Mouse (Mus musculus) NIH3T3 (cell line): ENCODE measurements around the gene Cenpj.

Experiments
- DNase-seq: peaks from one replicate; pipeline ENCODE4 v3.0.0-alpha.2; 2012; ENCODE audit warnings: low read depth

Cenpj gene

DNA sequence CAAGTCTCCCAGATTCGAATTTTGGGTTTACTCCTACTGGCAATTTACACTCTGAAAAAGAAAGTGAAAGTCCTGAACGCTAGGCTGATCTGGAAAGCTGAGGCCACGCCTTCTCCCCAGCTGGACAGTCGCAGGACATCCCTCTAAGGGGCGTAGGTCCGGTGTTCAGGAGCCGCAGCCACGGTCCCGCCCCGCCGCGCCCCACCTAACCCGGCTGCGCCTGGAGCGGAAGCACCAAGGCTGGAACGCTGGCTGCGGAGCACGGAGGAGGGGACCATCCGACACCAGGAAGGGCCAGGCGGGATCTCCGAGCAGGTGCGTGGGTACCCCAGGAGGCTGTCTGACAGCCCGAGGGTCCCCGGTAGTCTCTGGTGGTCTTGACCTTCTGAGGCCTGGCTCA is at the start of gene Cenpj, which contains the start of gene Parp4:
Gene Cenpj, minus strand, starts transcription at position 10 of the 400 bp plus-strand sequence.
Gene Parp4, plus strand, starts transcription at position 204 of the 400 bp plus-strand sequence.
- peak; percentile 88 for DNase-seq

GRCm38 (mm10) chr14:56620425-56620824 is 45.2 kb upstream of the Cenpj start:
- no peak for DNase-seq

GRCm38 (mm10) chr14:56617470-56617869 is 42.2 kb upstream of the Cenpj start:
- DNase-seq = no peak

DNA sequence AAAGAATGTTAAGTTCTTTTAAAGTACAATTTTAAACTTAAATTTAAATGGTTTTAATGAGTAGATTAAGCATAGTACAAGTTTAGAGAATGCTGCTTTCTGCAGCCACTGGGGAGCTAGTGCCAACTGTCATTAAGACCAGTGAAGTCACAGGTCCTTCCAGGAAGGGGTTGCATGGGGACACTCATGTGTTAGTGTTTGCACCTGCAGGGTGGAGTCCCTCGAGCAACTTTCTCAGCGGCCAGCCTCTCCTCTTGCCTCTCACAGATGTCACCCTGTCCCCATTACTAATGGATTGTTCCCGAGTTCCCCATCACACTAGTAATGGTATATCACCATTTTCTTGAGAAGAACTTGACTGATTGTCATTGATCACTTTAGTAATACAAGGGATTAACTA is 38.0 kb upstream of the Cenpj start:
- no peak for DNase-seq

DNA sequence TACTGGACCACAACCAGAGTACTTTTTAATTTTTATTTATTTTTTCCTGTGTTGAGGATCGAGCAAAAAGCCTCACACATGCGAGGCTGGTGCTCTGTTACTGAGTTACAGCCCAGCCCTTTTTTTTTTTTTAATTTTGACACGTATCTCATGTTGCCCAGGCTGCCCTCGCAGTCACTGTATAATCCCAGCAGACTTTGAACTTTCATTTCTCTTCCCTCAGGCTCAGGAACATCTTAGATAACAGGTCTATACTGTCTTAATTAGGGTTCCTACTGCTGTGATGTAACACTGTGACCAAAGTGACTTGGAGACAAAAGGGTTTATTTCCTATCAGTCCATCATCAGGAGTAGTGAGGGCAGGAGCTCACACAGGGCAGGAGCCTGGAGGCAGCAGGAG is 29.9 kb upstream of the Cenpj start:
- no peak for DNase-seq

GRCm38 (mm10) chr14:56604438-56604837 is 29.2 kb upstream of the Cenpj start:
- no peak for DNase-seq

- DNase-seq = no peak
Observed at GRCm38 (mm10) chr14:56602069-56602468, 26.8 kb upstream of the Cenpj start.

GRCm38 (mm10) chr14:56598759-56599158 is 23.5 kb upstream of the Cenpj start:
- DNase-seq = peak; percentile 56

DNA sequence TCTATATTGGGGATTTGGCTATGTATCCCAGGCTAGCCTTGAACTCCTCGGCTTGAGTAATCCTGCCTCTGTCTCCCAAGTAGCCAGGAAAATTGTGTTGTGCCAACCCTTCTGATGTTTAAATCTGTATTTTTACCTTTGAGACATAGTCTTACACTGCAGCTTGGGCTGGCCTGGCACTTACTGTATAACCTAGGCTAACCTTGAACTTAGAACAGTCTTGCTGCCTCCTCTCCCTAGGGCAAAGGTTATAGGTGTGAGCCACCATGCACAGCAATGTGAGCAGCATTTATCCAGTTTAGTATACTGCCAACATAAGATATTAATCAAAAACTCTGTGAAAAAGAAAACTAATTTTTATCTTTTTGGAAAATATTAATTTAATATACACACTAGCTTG is 19.6 kb upstream of the Cenpj start:
- no peak for DNase-seq

DNA sequence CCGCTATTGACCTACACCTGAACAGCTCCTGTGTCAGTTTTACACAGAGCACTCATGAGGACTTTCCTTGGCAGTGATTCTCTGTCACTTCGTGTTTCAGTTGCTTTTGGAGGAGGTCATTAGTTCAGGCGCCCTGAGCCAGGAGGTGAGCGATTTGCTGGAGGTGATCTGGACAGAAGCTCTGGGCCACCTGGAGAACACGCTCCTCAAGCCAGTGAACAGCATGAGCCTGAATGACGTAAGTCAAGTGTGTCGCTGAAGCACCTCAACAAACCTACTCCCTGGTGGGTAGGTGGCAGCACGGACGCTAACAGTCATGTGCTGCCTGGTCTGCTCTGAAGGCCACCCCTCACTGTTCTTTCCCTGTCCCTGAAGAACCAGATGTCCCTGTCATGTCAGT is 17.0 kb upstream of the Cenpj start:
- DNase-seq = no peak

DNA sequence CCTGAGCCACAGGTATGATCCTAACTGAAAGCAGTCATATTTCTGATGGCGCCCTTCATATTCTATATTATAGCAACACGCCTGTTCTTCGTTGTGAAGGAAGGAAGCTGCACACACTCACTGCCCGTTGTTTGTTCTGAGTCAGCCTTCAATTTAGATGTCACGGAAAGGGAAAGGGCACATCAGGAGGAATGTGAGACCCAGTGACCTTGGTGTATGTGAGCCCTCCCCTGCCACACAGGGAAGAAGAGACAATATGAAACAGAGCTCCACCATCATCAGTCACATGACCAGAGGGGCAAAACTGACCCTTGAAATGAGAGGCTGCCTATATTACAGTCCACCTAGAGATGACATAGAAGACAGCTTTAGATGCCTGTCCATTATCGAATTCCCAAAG is 7.1 kb upstream of the Cenpj start:
- no peak for DNase-seq

DNA sequence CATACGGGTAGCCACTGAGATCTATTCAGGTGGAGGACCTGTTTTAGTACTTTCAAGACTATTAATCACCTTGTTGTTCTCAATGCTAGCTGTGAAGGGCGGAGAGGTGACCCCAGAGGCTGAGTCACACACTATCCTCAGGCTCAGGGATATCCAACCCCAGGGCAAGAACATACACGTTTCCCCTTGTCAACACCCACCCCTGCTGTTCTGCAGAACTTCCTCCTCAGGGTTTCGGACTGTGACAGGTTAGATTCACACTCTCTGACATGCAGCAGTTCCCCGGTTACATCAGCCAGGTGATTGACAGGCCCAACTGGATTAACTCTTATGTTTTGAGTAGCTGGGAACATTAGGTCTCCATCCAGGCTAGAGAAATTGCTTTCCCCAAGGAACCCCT is 5.9 kb upstream of the Cenpj start:
- DNase-seq = no peak

GRCm38 (mm10) chr14:56579011-56579410 is 3.8 kb upstream of the Cenpj start:
- no peak for DNase-seq

GRCm38 (mm10) chr14:56575969-56576901 is 1.0 kb upstream of the Cenpj start:
- no peak for DNase-seq

DNA sequence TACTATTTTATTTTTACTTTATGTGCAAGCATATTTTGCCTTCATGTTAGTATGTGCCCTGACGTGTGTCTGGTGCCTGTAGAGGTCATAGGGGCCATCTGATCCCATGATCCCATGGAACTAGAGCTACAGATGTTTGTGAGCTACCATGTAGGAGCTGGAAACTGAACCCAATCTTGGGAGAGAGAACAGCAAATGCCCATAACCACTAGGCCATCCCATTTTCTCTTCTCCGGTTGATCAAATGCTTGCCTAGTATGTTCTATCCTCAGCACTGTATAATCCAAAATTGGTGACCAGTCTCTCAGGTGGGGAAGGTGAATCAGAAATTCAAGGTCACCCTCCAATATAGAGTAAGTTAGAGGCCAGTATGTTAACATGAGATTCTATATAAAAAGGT is 2.7 kb downstream of the Cenpj start:
- DNase-seq = no peak

DNA sequence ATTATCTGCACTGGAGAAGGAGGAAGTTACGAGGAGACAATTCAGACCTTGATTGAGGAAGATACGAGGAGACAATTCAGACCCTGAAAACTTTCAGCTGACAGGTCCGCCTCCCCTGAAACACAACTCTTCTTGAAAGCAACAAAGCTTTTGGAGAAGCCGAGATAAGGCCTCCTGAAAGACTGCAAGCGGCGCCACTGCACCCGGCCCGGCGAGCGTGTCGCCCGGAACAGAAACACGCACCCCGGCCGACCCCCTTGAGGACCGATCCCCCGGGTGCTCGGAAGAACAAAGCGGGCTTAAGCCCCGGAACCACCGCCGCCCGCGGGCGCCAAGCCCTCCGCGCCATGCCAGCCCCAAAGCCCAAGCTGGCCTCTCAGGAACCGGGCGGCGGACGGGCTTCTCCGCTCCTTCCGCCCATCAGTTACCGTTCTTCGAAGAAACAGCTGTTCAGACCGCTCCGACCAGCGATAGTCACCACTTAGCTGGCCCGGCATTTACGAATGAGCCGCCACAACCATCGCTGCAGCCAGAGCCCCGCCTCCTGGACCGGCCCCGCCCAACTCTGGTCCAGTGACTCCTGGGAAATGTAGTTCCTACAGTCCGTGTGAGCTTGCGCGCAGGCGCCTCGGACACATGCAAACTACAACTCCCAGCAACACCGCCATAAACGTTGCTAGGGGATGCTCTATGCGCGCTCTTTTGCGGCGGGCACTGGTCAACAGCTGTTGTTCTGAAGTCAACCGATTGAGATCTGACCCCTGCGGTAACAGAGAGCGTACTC is 3.7 kb downstream of the Cenpj start:
- DNase-seq = peak; percentile 96

GRCm38 (mm10) chr14:56569041-56569440 is 6.2 kb downstream of the Cenpj start:
- no peak for DNase-seq

- DNase-seq = no peak
Observed at GRCm38 (mm10) chr14:56567476-56567875, 7.7 kb downstream of the Cenpj start.

DNA sequence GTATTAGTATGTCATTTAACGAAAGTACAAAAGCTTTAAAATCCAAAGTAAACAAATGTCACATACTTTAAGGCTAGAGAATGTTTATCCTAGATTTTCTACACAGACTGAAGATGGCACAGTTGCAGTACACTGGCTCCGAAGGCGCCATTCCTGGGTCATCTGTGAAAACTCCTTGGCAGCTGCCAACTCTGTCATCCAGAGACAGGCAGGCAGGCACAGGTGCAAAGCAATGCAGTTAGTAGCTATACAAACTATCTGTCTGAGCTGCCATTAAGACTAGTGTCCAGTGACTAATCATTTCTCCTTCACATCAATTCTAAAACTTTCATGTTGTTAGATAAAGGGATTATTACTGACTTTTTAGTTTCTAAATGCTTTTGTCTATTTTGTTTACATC is 16.1 kb downstream of the Cenpj start:
- no peak for DNase-seq

DNA sequence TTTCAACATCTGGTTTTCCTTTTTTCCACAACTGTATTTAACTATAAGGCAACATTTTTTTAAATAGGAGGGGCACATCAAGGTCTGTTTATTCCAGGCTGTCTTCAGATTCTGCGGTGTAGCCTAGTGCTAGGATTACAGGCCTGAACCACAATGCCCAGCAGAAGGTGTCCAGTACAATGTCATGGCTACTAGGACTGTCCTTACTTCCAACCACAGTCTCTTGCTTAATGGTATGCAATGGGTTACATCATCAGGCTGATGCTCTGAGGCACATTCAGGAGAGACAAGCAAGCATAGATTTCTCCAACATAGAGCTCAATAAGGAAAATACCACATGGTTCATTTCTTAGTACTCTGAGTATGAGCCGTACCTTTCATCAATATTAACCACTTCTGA is 20.5 kb downstream of the Cenpj start:
- DNase-seq = no peak

DNA sequence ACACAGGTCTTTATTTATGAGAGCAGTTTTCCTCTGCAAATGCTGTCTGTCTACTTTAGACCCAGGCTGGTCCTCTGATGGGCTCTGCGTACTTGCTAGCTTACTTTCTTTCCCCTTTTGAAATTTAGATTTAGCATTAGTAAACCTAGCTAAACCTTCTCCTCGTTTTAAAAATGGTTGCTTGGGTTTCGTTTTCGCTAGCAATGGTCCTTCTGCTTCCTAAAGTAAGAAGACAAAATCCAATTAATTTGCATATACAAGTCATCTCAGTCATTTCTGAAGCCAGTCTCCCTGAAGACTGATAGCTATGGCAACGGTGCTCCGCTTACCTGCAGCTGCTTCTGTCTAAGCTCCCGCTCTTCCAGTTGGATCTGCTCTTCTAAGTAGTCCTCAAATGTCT is 21.9 kb downstream of the Cenpj start:
- no peak for DNase-seq

- DNase-seq = no peak
Observed at GRCm38 (mm10) chr14:56552924-56553323, 22.3 kb downstream of the Cenpj start.

DNA sequence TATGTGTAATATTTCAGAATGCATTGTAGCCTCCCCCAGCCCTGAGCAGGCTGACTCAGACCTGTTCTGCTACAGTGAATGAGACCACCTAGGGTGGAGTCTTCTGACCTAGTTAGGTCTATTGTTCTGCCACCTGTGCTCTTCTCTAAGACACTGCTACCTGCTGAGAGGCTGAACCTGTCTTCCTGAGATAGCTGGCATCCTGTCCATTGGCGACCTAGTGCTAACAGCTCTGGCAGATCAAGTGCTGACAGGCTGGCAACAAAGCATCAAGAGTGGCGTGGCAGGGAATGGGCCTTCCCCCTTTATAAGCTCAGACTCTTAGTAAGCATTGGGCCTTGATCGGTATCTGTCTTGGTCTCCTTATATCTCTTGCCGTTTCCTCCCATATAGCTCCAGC is 24.3 kb downstream of the Cenpj start:
- DNase-seq = no peak
